Mouse (Mus musculus): Measurements from ENCODE around the gene Cgn. TPM values are rescaled to one million over a fixed set of nuclear protein-coding genes. Genes with fewer than 3 reads are reported as not detected.

Gene Cgn
- total RNA-seq, 2 experiments from 2014 or later = 0.35 to 0.83 TPM

Other genes starting within 250 kb of the Cgn start
- gene Snx27, start 203.8 kb downstream of the Cgn start, total RNA-seq (2021) = 10 to 100 TPM; 27.8 to 28.8 TPM
- gene Gm10972, start 143.4 kb downstream of the Cgn start, total RNA-seq (2021) = not detected
- 1 to 10 TPM; 2.5 to 2.9 TPM for gene Tuft1, start 127.6 kb downstream of the Cgn start, total RNA-seq (2021)
- 10 to 100 TPM; 13.3 to 14.6 TPM for gene Selenbp2, start 92.9 kb downstream of the Cgn start, total RNA-seq (2021)
- gene Pogz, start 51.1 kb upstream of the Cgn start, total RNA-seq (2021) = 10 to 100 TPM; 18.7 to 21.5 TPM
- gene Psmb4, start 100.5 kb upstream of the Cgn start, total RNA-seq (2021) = 100 to 1,000 TPM; 231 to 243 TPM
- gene Selenbp1, start 146.6 kb upstream of the Cgn start, total RNA-seq (2021) = 100 to 1,000 TPM; 110 to 122 TPM
- gene Rfx5, start 167.6 kb upstream of the Cgn start, total RNA-seq (2021) = 1 to 10 TPM; 4.4 to 6.5 TPM
- 10 to 100 TPM; 24.6 to 30.3 TPM for gene Pi4kb, start 188.2 kb upstream of the Cgn start, total RNA-seq (2021)
- gene Zfp687, start 229.0 kb upstream of the Cgn start, total RNA-seq (2021) = 10 to 100 TPM; 11.4 to 15.8 TPM

Data from heart, postnatal 36 days (tissue).